In the genomic region with DNA sequence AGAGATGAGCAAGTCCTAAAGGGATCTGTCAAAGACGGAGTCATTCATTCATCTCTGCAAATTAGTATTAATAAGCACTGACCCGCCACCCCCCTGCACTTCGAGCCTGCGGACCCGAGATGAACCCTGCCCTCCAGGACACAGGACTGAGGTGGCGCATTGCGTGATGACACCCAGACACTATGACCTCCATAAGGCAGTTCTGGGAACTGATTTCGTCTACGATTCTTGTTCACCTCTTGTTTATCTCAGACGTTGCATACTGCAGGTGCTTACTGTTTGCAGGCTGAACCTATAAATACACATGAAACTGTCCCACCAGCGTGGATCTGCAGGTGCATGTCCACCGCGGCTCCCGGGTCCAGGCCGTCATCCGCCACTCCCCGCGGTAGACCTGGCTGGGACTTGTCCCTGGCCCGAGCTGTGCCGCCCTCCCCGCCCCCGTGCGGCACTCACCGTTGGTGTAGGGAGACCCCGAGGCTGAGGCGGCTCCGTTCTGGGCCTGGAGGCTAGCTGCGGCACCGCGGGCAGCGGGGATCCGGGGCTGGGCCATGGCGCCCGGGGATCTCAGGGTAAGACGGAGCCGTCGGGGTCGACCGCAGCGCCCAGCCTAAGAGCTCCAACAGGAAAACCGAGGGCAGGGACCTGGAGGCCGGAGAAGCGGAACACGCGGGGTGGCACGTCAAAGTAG, we compare ENCODE assay signal across 7 mouse cellular contexts. TPM values are rescaled to one million over a fixed set of nuclear protein-coding genes. Genes with fewer than 3 reads are reported as not detected.
DNase-seq lines count a peak whose midpoint lies in the region; ATAC-seq and TF ChIP-seq lines count a peak whose summit lies in the region.

No protein-coding gene starts in this region.

- H3K27me3 ChIP-seq in forebrain, postnatal 0 days (ENCODE audit: insufficient read depth, low read length) = no peaks in the 10 kb centered on the region
- H3K27me3 ChIP-seq in midbrain, embryonic 10.5 days (ENCODE audit: low read depth, poor library complexity, severe bottlenecking) = no peaks in the 10 kb centered on the region

- 1% methylated on average over 45 of the region's 46 CpGs for WGBS in forebrain, postnatal 0 days
- under 1% methylated on average over 46 of the region's 46 CpGs for WGBS in midbrain, embryonic 10.5 days

- peak; percentile 9 to 24 for DNase-seq in right cerebral cortex, adult 2 months (ENCODE audit: low spot score in 2 of 2)
- DNase-seq in right cerebral cortex, adult 18-20 months = no peak
- DNase-seq in adrenal gland, postnatal 4 days (ENCODE audit: low spot score in 2 of 2) = peak; percentile 5 to 18
- peak; percentile 2 for DNase-seq in forebrain, postnatal 0 days
- peak; percentile 69 for DNase-seq in kidney, postnatal 10 days
- no peak for DNase-seq in midbrain, embryonic 10.5 days (ENCODE audit: low spot score)
- DNase-seq in yolk sac, embryonic 10.5 days (ENCODE audit: low spot score) = peak; percentile 69

- peak overlapping the region; percentile 89 for H3K9ac ChIP-seq in forebrain, postnatal 0 days

- peak overlapping the region; percentile 77 for H3K4me2 ChIP-seq in forebrain, postnatal 0 days (ENCODE audit: low read depth)

- H3K9me3 ChIP-seq in forebrain, postnatal 0 days (ENCODE audit: low read length) = no peaks in the 10 kb centered on the region
- H3K9me3 ChIP-seq in midbrain, embryonic 10.5 days (replicated peaks) = no peaks in the 10 kb centered on the region

- H3K36me3 ChIP-seq in forebrain, postnatal 0 days (ENCODE audit: insufficient read depth) = no peaks in the 10 kb centered on the region
- H3K36me3 ChIP-seq in midbrain, embryonic 10.5 days = 0 out of 2 replicates have a peak, but pooled peaks cover 2% of the 10 kb centered on the region

- ATAC-seq in forebrain, postnatal 0 days = peak; percentile 75

- H3K4me3 ChIP-seq in forebrain, postnatal 0 days (ENCODE audit: low read depth, low read length) = peak overlapping the region; percentile 96
- H3K4me3 ChIP-seq in midbrain, embryonic 10.5 days = peak overlapping the region; percentile 67

- no peak for TF ChIP-seq CTCF in forebrain, postnatal 0 days (IDR thresholded peaks at IDR 0.05; ENCODE audit: low read depth)

- peak overlapping the region; percentile 76 for H3K27ac ChIP-seq in forebrain, postnatal 0 days (ENCODE audit: low read depth, low read length)
- peak overlapping the region; percentile 82 for H3K27ac ChIP-seq in midbrain, embryonic 10.5 days (replicated peaks)

- peaks cover 8% of the 10 kb centered on the region; the same call in 1 of the 2 replicates for H3K4me1 ChIP-seq in forebrain, postnatal 0 days (ENCODE audit: insufficient read depth)
- H3K4me1 ChIP-seq in midbrain, embryonic 10.5 days = peaks cover 24% of the 10 kb centered on the region

RNA-seq across cellular contexts. Expression of a gene that starts 7.7 kb away (rescaled TPM):
- total RNA-seq in adrenal gland, postnatal 4 days (2021) = 10 to 100 TPM; 31.8 to 33.1 TPM
- total RNA-seq in forebrain, postnatal 0 days (2014; rRNA removed) = 9.7 and 12.6 TPM in 2 replicates
- polyA plus RNA-seq in forebrain, postnatal 0 days (2015; fragmentation: Nextera tagmentation; extraction: Ambion mirVana) = 5.2 and 9.3 TPM in 2 replicates
- 12.9 and 14.8 TPM in 2 replicates for polyA plus RNA-seq in midbrain, embryonic 10.5 days (2016; fragmentation: Nextera tagmentation; extraction: Ambion mirVana)

RNA-seq across cellular contexts. Expression of a gene that starts 7.7 kb away (rescaled TPM):
- total RNA-seq in adrenal gland, postnatal 4 days (2021) = 10 to 100 TPM; 68.7 to 79.2 TPM
- total RNA-seq in forebrain, postnatal 0 days (2014; rRNA removed) = 114 and 147 TPM in 2 replicates
- polyA plus RNA-seq in forebrain, postnatal 0 days (2015; fragmentation: Nextera tagmentation; extraction: Ambion mirVana) = 221 and 234 TPM in 2 replicates
- 124 and 125 TPM in 2 replicates for polyA plus RNA-seq in midbrain, embryonic 10.5 days (2016; fragmentation: Nextera tagmentation; extraction: Ambion mirVana)

Comparison
In these comparisons a context has a peak if more than half of its experiments do, and no peak if none do; other contexts are left out.
1. DNase-seq: peak in right cerebral cortex, adult 2 months (2 of 2), adrenal gland, postnatal 4 days (2 of 2), forebrain, postnatal 0 days (single experiment), kidney, postnatal 10 days (single experiment) and yolk sac, embryonic 10.5 days (single experiment); none in right cerebral cortex, adult 18-20 months (single experiment) and midbrain, embryonic 10.5 days (single experiment).